Mouse (Mus musculus): ENCODE data around the gene Pakap.

DNA sequence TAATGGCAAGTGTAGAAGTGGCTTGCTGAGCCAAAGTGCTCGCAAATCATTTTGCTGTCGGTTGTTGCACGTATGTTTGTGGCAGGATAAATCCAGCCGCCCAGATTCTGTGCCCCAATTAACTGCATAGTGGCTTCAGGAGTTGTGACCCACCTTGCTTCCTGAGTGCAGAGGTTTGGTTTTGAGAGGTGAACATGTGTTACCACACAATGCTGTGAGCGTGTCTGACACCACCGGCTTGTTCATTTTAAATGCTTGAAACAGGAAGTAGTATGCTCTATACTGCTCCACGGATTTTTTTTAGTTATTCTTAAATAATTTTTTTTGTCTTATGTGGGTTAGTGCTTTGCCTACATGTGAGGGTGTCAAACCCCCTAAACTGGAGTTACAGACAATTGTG, 264.3 kb downstream of the Pakap start:
- no peak for TF ChIP-seq CTCF (IDR thresholded peaks at IDR 0.05; ENCODE audit: borderline replicate concordance, extremely low read depth, insufficient read depth, insufficient read length)
- no peak for TF ChIP-seq POLR2A (IDR thresholded peaks at IDR 0.05; ENCODE audit: borderline replicate concordance, extremely low read depth, insufficient read depth, insufficient read length, poor library complexity, severe bottlenecking)
